Mouse (Mus musculus): ENCODE data around the gene Rorb. TPM values are rescaled to one million over a fixed set of nuclear protein-coding genes. Genes with fewer than 3 reads are reported as not detected.
A peak's percentile ranks its signal among the peaks of the same experiment; 100 is the strongest.

Gene Rorb
- polyA plus RNA-seq, 1 experiment from 2014 or later, result 2.5 TPM

DNA sequence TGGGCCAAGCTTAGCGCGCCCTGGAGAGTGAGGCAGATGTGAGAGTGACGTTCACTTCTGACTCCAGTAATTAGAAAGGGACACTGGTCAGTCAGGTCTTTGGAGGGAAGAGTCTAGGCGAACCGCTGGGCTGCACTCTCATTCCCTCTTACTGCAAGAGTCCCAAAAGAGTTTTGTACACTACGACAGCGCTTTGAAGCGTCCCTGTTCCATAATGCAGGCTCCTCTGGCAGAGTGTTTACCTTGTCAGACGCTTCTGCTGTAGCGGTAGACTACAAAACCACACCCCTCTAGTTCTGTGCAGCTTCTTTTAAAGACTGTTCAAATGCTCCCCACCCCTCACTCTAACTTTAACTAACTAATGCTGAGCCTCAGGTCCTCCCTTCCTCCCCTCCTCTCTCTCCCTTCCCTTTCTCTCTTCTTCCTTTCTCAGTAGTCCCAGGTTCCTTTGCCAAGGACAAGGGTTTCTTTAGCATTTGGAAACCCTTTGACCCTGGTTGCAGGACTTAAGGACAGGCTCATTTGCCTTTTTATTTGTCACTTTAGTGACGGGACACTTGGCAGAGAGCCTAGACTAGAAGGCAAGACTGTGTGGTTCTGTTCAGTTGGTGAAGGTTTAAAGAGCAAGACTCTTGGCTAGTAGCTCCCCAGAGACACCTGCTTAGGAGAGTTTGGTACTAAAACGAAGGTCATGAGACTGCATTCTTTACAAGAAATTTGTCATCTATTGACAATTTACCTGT is 603 bp upstream of the Rorb start:
- ATAC-seq (ENCODE audit: insufficient read depth) (no peak), DNase-seq (peak; percentile 50)
- WGBS, result 3% methylated on average over 12 of the region's 12 CpGs
- Histone ChIP-seq H3K4me3 (ENCODE audit: low read depth, low read length) (peak overlapping the region; percentile 49), H3K27ac (ENCODE audit: low read depth) (no peak overlapping the region), H3K36me3 (ENCODE audit: insufficient read depth) (no peaks in the 10 kb centered on the region), H3K27me3 (ENCODE audit: insufficient read depth, low read length) (peaks cover 24% of the 10 kb centered on the region), H3K9ac (no peak overlapping the region), H3K9me3 (ENCODE audit: low read depth, low read length) (no peaks in the 10 kb centered on the region), H3K4me2 (peak overlapping the region; percentile 87), H3K4me1 (ENCODE audit: insufficient read depth) (no peaks in the 10 kb centered on the region)
- no peak for TF ChIP-seq CTCF (IDR thresholded peaks at IDR 0.05; ENCODE audit: low read depth)

DNA sequence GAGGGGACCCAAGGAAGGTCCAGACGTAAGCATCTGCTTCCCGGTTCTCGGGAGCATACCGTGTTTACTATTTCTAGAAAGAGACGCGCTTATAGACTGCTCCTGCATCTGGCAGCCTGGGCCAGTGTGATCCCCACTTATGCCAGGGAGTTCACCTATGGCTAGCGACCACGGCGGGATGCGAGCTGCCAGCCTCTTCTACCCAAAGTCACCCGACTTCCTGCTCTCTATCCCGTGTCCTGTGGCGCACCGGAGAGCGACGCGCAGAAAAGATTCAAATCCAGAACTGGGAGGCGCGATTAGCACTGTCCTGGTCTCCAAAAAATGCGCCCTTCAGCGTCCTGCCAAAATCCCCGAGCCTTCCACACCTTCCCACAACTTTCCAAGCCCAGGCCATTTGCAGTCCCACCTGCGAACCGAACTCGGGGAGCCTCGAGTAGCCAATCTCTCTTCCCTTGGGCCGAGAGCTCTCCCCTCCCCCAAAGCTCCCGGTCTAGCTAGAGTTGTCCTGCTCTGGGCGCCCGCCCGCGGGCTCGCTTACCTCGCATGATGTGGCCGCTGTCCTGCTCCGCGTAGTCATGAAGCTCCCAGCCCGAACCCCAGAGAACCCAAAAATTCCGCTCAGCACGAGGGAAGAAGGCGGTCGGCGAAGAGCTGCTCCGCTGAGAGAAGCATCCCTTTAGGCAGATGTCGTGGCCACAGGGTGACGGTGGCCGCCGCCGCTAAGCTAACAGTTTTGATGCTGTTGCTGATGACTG is 806 bp downstream of the Rorb start:
- no peak for TF ChIP-seq CTCF (IDR thresholded peaks at IDR 0.05; ENCODE audit: low read depth)
- peak; percentile 74 for DNase-seq
- Histone ChIP-seq H3K4me3 (ENCODE audit: low read depth, low read length) (peak overlapping the region; percentile 49), H3K27me3 (ENCODE audit: insufficient read depth, low read length) (peaks cover 24% of the 10 kb centered on the region), H3K9ac (peak overlapping the region; percentile 40), H3K4me2 (peak overlapping the region; percentile 87), H3K36me3 (ENCODE audit: insufficient read depth) (no peaks in the 10 kb centered on the region), H3K27ac (ENCODE audit: low read depth) (no peak overlapping the region; the same call in 1 of the 2 replicates), H3K9me3 (ENCODE audit: low read depth, low read length) (no peaks in the 10 kb centered on the region), H3K4me1 (ENCODE audit: insufficient read depth) (no peaks in the 10 kb centered on the region)
- ATAC-seq (ENCODE audit: insufficient read depth), result peak; percentile 47
- under 1% methylated on average over 49 of the region's 49 CpGs for WGBS

DNA sequence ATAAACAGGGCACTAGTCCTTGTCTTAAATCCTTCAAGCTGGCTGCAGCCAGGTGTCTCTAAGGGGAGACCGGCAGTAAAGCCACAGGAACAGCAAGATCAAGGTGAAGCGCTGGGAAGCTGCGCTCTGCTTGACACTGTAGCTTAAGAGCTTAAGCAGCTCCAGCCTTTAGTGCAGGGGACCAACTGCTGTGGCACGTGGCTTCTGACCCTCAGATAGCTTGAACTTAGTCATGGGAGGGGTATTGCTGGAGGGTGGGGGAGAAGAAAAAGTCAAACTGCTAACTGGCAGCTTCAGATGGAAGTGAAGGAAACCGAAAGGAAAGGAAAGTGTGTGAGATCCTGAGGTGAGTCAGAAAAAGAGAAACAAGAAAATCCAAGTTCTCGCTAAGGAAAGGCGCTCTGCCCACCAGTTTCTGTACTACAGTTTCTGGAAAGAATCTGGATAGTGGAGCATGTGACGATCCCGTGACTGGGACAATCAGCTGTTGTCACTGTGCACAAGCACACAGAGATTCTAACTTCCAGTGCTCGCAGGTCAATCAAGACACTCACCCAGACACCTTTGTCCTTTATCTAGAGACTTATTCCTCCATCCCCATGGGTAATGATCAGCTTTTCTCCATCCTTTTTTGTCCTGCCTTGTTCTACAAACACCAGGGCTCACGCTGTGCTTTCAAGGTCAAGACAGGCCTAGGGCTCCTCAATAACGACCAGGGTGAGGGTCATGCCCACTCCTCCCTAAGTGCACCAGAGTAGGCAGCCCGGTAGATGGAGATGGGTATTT is 2.2 kb downstream of the Rorb start:
- DNase-seq, result no peak
- no peak for TF ChIP-seq CTCF (IDR thresholded peaks at IDR 0.05; ENCODE audit: low read depth)
- Histone ChIP-seq H3K4me3 (ENCODE audit: low read depth, low read length) (peak overlapping the region; percentile 49; the same call in 1 of the 2 replicates), H3K4me1 (ENCODE audit: insufficient read depth) (no peaks in the 10 kb centered on the region), H3K27ac (ENCODE audit: low read depth) (no peak overlapping the region), H3K36me3 (ENCODE audit: insufficient read depth) (no peaks in the 10 kb centered on the region), H3K27me3 (ENCODE audit: insufficient read depth, low read length) (peaks cover 24% of the 10 kb centered on the region), H3K9me3 (ENCODE audit: low read depth, low read length) (no peaks in the 10 kb centered on the region), H3K9ac (no peak overlapping the region), H3K4me2 (peak overlapping the region; percentile 87)
- 32% methylated on average over 13 of the region's 13 CpGs for WGBS
- no peak for ATAC-seq (ENCODE audit: insufficient read depth)

DNA sequence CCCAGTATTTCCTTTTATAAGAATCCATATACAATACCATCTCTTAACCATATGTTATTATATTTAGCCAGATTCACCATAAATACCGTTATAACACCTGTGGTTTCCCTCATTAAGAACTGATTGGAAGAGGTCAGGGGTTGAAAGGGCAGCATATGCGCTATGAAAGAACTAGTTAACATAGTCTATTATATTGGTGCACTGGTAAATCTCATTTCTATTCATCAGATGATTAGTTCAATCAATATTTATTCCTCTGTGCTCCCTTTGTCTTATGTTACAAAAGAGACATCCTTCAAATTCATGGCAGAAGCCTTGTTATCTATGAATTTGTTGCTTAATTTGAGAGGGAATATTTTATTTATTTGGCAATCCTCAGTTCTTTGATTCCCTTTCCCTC is 6.4 kb downstream of the Rorb start:
- no peak overlapping the region for H3K4me3 ChIP-seq (ENCODE audit: low read depth, low read length)
- DNase-seq (no peak), ATAC-seq (ENCODE audit: insufficient read depth) (no peak)
- no peaks in the 10 kb centered on the region for H3K36me3 ChIP-seq (ENCODE audit: insufficient read depth)
- no peak overlapping the region for H3K4me2 ChIP-seq
- H3K27me3 ChIP-seq (ENCODE audit: insufficient read depth, low read length), result peaks cover 19% of the 10 kb centered on the region
- no peaks in the 10 kb centered on the region for H3K4me1 ChIP-seq (ENCODE audit: insufficient read depth)
- H3K9me3 ChIP-seq (ENCODE audit: low read depth, low read length), result no peaks in the 10 kb centered on the region
- no peak for TF ChIP-seq CTCF (IDR thresholded peaks at IDR 0.05; ENCODE audit: low read depth)
- H3K9ac ChIP-seq, result no peak overlapping the region
- 85% methylated on average over 2 of the region's 2 CpGs for WGBS
- H3K27ac ChIP-seq (ENCODE audit: low read depth), result no peak overlapping the region

DNA sequence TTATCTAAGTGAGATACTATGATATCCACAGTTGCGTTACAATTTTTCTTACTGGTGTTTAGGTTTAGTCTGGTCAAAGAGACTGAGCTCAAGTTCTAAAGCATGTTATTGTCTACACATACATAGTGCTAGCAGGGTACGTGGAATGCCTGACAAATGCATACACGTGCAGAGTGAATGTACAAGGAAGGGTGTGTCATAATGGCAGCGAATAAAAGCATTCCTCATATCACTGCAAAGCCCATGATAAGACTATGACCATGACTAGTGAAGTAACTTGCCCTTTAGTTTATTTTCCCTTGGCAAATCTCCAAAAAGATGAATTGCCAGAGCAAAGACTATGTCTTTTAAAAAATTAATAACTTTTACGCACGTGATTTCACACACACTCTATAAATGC is 13.8 kb downstream of the Rorb start:
- ATAC-seq (ENCODE audit: insufficient read depth), result no peak

DNA sequence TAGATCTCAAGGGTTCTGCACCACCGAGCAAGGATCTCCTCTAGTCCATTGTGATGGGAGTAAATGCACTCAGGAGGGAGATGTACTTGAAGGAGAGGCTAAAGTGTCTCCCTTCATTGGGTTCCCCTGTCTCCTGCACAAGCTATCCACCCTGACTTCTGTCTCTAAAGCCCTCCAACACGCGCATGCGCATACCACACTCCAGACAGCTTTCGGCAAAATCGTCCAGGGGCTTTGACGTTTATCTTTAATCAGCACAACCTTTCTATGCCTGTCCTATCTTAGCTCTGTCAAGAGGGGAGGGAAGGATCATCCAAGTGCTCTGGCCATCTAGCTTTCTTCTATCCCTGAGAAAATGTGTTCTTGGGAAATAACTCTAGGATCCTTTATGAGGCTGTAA is 21.6 kb downstream of the Rorb start:
- Histone ChIP-seq H3K9ac (no peak overlapping the region), H3K4me2 (no peak overlapping the region), H3K9me3 (ENCODE audit: low read depth, low read length) (no peaks in the 10 kb centered on the region), H3K4me1 (ENCODE audit: insufficient read depth) (no peaks in the 10 kb centered on the region), H3K27ac (ENCODE audit: low read depth) (no peak overlapping the region), H3K4me3 (ENCODE audit: low read depth, low read length) (no peak overlapping the region), H3K27me3 (ENCODE audit: insufficient read depth, low read length) (no peaks in the 10 kb centered on the region), H3K36me3 (ENCODE audit: insufficient read depth) (no peaks in the 10 kb centered on the region)
- 77% methylated on average over 7 of the region's 7 CpGs for WGBS
- no peak for ATAC-seq (ENCODE audit: insufficient read depth)
- no peak for TF ChIP-seq CTCF (IDR thresholded peaks at IDR 0.05; ENCODE audit: low read depth)
- DNase-seq, result no peak

More for the DNA sequence above, 13.8 kb downstream of the Rorb start:
- Histone ChIP-seq H3K4me2 (no peak overlapping the region), H3K9me3 (ENCODE audit: low read depth, low read length) (no peaks in the 10 kb centered on the region), H3K27me3 (ENCODE audit: insufficient read depth, low read length) (no peaks in the 10 kb centered on the region), H3K27ac (ENCODE audit: low read depth) (no peak overlapping the region), H3K9ac (no peak overlapping the region), H3K36me3 (ENCODE audit: insufficient read depth) (no peaks in the 10 kb centered on the region), H3K4me1 (ENCODE audit: insufficient read depth) (no peaks in the 10 kb centered on the region), H3K4me3 (ENCODE audit: low read depth, low read length) (no peak overlapping the region)
- WGBS, result 58% methylated on average over 6 of the region's 6 CpGs
- no peak for TF ChIP-seq CTCF (IDR thresholded peaks at IDR 0.05; ENCODE audit: low read depth)
- DNase-seq, result no peak

DNA sequence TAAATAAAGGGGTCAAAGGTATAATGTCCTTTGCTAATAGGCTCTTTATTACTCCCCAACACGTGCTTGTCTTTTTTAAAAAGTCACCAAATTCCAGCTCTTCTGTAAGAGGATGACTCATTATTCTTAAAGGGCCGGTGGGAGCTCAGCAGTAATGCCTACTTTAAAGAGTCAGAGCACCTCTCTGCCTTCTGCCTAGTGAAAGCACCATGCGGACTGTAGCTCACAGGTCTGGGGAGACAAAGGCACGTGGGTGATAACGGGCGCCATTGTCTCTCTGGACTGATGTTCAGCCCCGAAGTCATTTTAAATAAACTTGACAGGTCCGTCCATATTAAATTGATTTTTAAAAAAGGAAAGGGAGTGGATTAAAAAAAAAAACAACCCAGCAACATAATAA is 33.1 kb downstream of the Rorb start:
- Histone ChIP-seq H3K9ac (no peak overlapping the region), H3K36me3 (ENCODE audit: insufficient read depth) (no peaks in the 10 kb centered on the region), H3K4me3 (ENCODE audit: low read depth, low read length) (no peak overlapping the region), H3K4me1 (ENCODE audit: insufficient read depth) (no peaks in the 10 kb centered on the region), H3K27ac (ENCODE audit: low read depth) (no peak overlapping the region), H3K27me3 (ENCODE audit: insufficient read depth, low read length) (no peaks in the 10 kb centered on the region), H3K9me3 (ENCODE audit: low read depth, low read length) (no peaks in the 10 kb centered on the region), H3K4me2 (no peak overlapping the region)
- DNase-seq (no peak), ATAC-seq (ENCODE audit: insufficient read depth) (no peak)
- 67% methylated on average over 8 of the region's 8 CpGs for WGBS
- TF ChIP-seq CTCF (IDR thresholded peaks at IDR 0.05; ENCODE audit: low read depth), result no peak
